Mouse (Mus musculus) bone marrow, adult 2 months (tissue): ENCODE measurements around the gene Mrm3.

ENCODE experiments used
- CTCF ChIP-seq: fragments of 200-500 bp; IDR thresholded peaks from 2 replicates; pipeline ENCODE4 v1.5.1; 2011; ENCODE audit warnings: low read length, control low read depth; ENCODE audit not compliant: control insufficient read depth, insufficient read depth
- POLR2A ChIP-seq: fragments of 200-500 bp; IDR thresholded peaks from 2 replicates; pipeline ENCODE4 v1.6.1; 2011; ENCODE audit warnings: low read depth, mild to moderate bottlenecking, control low read depth, low read length, borderline replicate concordance; ENCODE audit not compliant: control insufficient read depth

GRCm38 (mm10) chr11:76298457-76299000, 55.0 kb downstream of the Mrm3 start:
- no peak for TF ChIP-seq POLR2A
- TF ChIP-seq CTCF: no peak
